Mouse (Mus musculus) stomach, postnatal 0 days (tissue): ENCODE data around the gene Morc2a.

ENCODE experiments used
- CTCF ChIP-seq: IDR thresholded peaks from 2 replicates; pipeline ENCODE4 v1.5.1; 2016; ENCODE audit warnings: antibody characterized with exemption, low read depth, mild to moderate bottlenecking, moderate library complexity
- EP300 ChIP-seq: optimal IDR thresholded peaks from 2 replicates; pipeline ENCODE3; 2016; ENCODE audit warnings: antibody characterized with exemption

- TF ChIP-seq CTCF (no peak), EP300 (no peak)
Measured at GRCm38 (mm10) chr11:3703089-3703992, 54.4 kb downstream of the Morc2a start.
